Mouse (Mus musculus) hindbrain, embryonic 10.5 days (tissue): ENCODE results near the gene Slc4a7. TPM values are rescaled to one million over a fixed set of nuclear protein-coding genes. Genes with fewer than 3 reads are reported as not detected.
A peak's percentile ranks its signal among the peaks of the same experiment; 100 is the strongest.

Experiments used
- DNase-seq: peaks from one replicate; pipeline ENCODE4 v3.0.0-alpha.2; 2017; ENCODE audit warnings: low spot score
- H3K27ac ChIP-seq: fragments of 300-500 bp; sonication (generic); 2 replicates; pipeline ENCODE4 v1.5.1; 2016; ENCODE audit warnings: mild to moderate bottlenecking, moderate library complexity
- H3K27me3 ChIP-seq: fragments of 300-500 bp; sonication (generic); 2 replicates; pipeline ENCODE4 v1.6.1; 2016; ENCODE audit warnings: mild to moderate bottlenecking; ENCODE audit not compliant: poor library complexity, insufficient read depth, severe bottlenecking
- H3K36me3 ChIP-seq: fragments of 300-500 bp; sonication (generic); 2 replicates; pipeline ENCODE4 v1.6.1; 2016; ENCODE audit warnings: mild to moderate bottlenecking, moderate library complexity
- H3K4me1 ChIP-seq: fragments of 300-500 bp; sonication (generic); replicated peaks from 2 replicates; pipeline ENCODE4 v1.6.1; 2016; ENCODE audit warnings: mild to moderate bottlenecking
- H3K4me3 ChIP-seq: fragments of 300-500 bp; sonication (generic); 2 replicates; pipeline ENCODE4 v1.5.1; 2016; ENCODE audit warnings: mild to moderate bottlenecking, moderate library complexity
- H3K9me3 ChIP-seq: fragments of 300-500 bp; sonication (generic); 2 replicates; pipeline ENCODE4 v1.6.1; 2016; ENCODE audit warnings: mild to moderate bottlenecking, moderate library complexity
- WGBS: fragments of 180-500 bp; shearing (Covaris S2); methylation state at CpG from one replicate; pipeline ENCODE4 v1.1.7; 2016; 5-methylcytosine and 5-hydroxymethylcytosine counted together
- polyA plus RNA-seq: library from polyadenylated mRNA; unstranded; fragments of >200 nt; fragmentation: Nextera tagmentation; extraction: Ambion mirVana; gene quantifications from 2 replicates; pipeline ENCODE4 v1.2.1, GENCODE M21; 2016

Slc4a7 gene
- polyA plus RNA-seq, 1 experiment from 2014 or later = 28.3 TPM

DNA sequence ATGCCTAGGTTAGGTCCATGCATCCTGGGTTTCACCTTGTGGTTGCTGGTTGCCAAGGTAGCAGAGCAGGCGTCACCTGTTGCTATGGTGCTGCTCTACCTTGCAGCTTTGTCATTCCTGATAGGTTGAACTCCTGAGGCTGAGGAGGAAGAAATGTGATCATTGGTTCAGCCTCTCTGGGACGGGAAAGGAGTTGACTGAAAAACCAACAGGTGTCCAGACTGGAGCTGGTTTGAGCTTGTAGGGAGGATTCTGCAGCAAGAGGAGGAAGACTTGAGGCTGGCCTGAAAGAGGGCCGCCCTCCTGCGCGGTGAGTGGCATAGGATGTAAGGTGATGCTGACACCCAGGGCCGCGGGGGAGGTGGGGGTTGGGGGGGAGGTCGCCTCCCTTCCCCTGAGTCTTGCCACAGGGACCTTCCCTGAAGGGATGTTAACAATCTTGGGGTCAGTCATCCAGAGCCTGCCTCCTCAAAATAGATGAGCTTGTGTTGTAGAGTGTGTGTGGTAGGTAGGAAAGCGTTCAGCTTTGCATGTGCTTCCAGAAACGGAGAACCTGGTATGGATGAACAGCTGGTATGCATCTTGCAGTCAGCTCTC lies 101.9 kb downstream of the Slc4a7 start:
- Histone ChIP-seq H3K4me1 (peaks cover 5% of the 10 kb centered on the region; the same call in 1 of the 2 replicates), H3K36me3 (peaks cover 14% of the 10 kb centered on the region), H3K9me3 (no peaks in the 10 kb centered on the region), H3K4me3 (no peak overlapping the region), H3K27ac (no peak overlapping the region), H3K27me3 (no peaks in the 10 kb centered on the region)
- 16% methylated on average over 10 of the region's 10 CpGs for WGBS
- DNase-seq = peak; percentile 38

DNA sequence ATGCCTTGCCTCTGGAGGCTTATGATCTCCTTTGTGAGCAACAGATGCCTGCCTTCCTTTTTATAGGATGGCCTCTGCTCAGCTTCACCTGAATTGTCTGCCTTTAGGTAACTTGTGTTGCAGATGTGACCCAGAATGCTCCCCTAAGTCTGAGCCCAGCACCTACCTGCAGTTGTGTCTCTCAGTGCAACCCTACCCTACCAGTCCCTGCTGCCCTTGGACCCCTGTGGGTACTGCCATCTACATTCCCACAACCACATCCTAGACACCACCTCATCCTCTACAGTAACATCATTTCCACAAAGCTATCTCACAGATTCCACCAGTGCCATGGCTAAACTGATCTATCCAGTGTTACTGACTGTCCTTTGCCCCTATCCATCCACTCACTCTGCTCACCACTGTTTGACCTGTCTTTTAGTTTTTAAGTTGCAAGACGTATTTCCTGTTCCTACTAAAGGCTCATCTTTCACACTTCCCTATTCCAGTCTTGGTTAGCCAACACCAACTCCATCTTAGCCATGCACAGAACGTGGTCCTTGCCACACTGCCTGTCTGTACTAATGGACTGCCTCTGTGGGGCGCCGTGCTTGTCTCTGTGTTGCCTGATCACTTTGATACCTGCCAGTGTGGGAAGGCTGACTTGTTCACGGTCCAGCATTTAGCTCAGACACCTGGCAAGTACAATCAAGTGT lies 102.6 kb downstream of the Slc4a7 start:
- no peak overlapping the region for H3K27ac ChIP-seq
- H3K36me3 ChIP-seq = peaks cover 13% of the 10 kb centered on the region
- no peak overlapping the region for H3K4me3 ChIP-seq
- no peak for DNase-seq
- peaks cover 5% of the 10 kb centered on the region; the same call in 1 of the 2 replicates for H3K4me1 ChIP-seq
- H3K27me3 ChIP-seq = no peaks in the 10 kb centered on the region
- no peaks in the 10 kb centered on the region for H3K9me3 ChIP-seq
- WGBS = 73% methylated on average over 5 of the region's 5 CpGs

DNA sequence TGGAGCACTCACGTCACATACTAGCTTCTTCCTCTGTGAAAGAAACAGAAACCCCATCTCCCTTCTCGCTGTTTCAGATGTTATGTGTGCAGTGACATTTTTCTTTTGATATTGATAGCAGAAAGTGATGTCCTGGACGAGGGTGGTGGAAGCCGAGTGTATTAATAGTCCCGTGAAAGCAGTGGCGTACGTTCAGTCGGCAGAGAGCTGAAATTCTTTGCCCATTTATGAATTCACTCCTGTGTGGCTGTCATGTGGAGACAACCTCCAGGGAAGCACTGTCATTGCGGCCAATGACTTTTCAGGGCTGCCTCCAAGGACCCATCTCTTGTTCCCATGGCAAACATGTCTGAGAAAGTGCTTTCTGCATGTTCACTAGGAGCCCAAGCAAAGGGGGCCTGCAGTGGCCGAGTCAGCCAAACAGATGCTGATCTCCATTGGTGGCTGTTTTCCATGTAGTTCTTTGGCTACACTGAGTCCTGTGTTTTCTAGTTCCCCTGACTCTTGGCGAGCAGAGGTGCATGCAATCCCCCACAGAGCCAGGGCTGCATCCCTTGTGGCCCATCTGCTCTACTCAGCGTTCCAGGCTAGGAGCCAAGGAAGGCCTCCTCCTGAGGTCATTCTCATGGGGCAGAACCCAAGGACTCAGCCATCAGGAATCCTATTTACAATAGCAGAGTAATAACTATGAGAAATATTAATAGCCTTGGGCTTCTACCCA lies 130.6 kb downstream of the Slc4a7 start:
- 83% methylated on average over 12 of the region's 12 CpGs for WGBS
- no peaks in the 10 kb centered on the region for H3K27me3 ChIP-seq
- DNase-seq = no peak
- no peaks in the 10 kb centered on the region for H3K9me3 ChIP-seq
- no peaks in the 10 kb centered on the region for H3K36me3 ChIP-seq
- no peak overlapping the region for H3K27ac ChIP-seq
- H3K4me3 ChIP-seq = no peak overlapping the region
- no peaks in the 10 kb centered on the region for H3K4me1 ChIP-seq

DNA sequence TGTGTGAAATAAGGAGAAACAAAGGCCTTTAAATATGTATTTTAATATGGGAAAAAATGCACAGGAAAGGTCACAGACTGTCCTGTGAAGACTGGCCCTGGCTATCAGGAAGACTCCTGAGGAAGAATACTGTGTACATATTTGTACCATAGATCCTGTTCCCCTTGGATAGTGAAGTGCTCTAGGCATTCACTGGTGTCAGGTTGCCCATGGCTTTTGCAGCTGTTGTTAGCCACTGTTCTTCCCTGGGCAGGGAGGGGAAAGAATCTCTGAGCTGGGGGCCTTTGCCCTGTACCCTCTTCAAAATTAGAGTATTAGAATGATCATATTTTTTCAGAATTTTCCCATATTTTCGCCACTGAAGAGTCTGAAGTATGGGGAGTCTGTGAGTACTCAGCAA lies 131.4 kb downstream of the Slc4a7 start:
- DNase-seq = no peak
- Histone ChIP-seq H3K36me3 (no peaks in the 10 kb centered on the region), H3K9me3 (no peaks in the 10 kb centered on the region), H3K4me3 (no peak overlapping the region), H3K4me1 (no peaks in the 10 kb centered on the region), H3K27ac (no peak overlapping the region), H3K27me3 (no peaks in the 10 kb centered on the region)
- WGBS = 86% methylated on average over 1 of the region's 1 CpGs

DNA sequence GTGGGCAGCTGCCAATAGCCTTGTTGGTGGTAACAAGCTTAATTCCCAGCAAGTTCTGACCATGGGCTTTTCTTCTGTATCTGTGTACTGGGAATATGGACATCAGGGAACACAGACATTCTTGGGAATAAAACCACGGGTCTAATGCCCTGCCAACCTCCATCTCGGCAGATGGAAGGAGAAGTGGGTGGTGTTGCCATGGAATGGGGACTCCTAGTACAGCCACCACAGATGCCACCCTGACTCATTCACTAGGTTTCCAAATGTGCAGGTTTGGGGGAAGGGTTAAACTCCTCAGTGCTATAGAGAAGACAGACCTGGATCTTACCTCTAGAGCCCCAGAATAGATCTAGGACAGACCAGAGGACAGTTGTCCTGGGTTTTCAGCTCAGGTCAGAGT lies 132.2 kb downstream of the Slc4a7 start:
- 85% methylated on average over 2 of the region's 2 CpGs for WGBS
- Histone ChIP-seq H3K9me3 (no peaks in the 10 kb centered on the region), H3K4me1 (no peaks in the 10 kb centered on the region), H3K36me3 (no peaks in the 10 kb centered on the region), H3K4me3 (no peak overlapping the region), H3K27ac (no peak overlapping the region), H3K27me3 (no peaks in the 10 kb centered on the region)
- no peak for DNase-seq

DNA sequence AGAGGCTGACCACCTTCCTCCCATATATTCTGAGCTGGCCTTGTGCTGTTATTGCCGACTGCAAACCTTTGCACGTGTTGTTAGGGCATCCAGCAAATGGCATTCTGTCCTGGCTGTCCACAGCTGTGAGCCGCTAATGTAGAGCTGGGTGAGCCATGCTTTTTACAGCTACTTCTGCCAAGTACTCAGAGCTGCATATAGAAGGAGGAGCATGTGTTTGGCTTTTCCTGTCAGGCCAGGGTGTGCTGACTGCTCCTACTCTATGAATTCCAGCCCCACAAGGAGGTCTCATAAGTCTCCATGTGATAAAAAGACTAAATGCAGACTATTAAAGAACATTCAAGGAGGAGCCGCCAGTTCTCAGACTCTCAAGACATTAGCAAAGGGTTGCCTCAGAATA lies 135.5 kb downstream of the Slc4a7 start:
- Histone ChIP-seq H3K9me3 (no peaks in the 10 kb centered on the region), H3K36me3 (no peaks in the 10 kb centered on the region), H3K27me3 (no peaks in the 10 kb centered on the region), H3K4me1 (no peaks in the 10 kb centered on the region), H3K4me3 (no peak overlapping the region), H3K27ac (no peak overlapping the region)
- WGBS = 81% methylated on average over 4 of the region's 4 CpGs
- no peak for DNase-seq

DNA sequence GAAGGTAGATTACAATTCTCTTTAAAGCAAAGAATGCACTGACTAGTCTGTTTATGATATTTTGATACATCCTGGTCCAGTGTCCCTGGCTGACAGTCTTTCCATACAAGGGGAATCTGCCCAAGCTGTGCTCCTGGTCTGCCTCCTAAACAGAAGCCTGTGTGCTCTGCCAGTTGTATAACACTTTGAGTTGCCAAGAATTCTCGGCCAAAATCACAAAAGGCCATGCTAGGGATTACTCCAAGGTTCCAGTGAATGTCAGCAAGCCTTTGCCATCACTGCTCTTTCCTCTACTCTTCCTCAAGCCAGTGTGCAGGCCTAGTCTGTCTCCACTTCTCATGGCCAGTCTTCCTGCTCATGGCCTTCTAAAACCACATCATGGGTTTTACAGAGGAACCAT lies 136.0 kb downstream of the Slc4a7 start:
- DNase-seq = no peak
- Histone ChIP-seq H3K4me3 (no peak overlapping the region), H3K4me1 (no peaks in the 10 kb centered on the region), H3K9me3 (no peaks in the 10 kb centered on the region), H3K27me3 (no peaks in the 10 kb centered on the region), H3K27ac (no peak overlapping the region), H3K36me3 (no peaks in the 10 kb centered on the region)
- WGBS = 60% methylated on average over 1 of the region's 1 CpGs

DNA sequence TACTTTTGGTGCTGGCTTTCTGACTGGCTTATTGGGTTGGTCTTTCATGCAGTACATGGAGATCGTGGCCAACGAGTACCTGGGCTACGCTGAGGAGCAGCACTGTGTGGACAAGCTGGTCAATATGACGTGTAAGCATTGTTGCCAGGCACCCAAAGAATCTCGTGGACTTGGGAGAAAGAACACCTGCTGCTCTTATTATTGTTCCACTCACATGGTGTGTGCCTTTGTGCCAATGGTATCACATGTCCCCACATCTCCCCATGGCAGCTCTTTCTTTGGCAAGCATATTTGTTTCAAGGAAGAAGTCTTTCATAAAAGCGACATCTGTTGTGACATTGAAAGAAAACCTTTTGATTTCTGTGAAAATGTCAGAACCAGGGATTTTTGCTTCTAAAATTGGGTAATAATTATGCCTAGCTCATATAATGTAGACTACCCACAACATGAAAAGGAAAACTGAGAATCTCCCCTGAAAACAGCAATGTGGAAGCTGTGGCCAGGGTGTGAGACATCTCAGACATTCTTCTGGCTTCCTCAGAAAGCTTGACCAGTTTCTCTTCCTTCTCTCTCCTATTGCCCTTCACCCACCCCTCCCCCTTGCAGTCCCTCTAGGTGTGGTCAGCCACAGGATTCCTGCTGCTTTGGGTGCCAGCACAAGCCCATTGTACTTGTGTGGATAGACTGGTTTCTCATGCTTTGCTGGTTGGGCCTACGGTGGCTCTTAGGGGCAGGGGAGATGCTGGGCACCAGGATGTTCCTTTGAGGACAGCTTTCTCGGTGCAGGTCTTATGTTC lies 140.9 kb downstream of the Slc4a7 start:
- Histone ChIP-seq H3K27me3 (no peaks in the 10 kb centered on the region), H3K4me1 (no peaks in the 10 kb centered on the region), H3K9me3 (no peaks in the 10 kb centered on the region), H3K36me3 (no peaks in the 10 kb centered on the region), H3K4me3 (no peak overlapping the region), H3K27ac (no peak overlapping the region)
- no peak for DNase-seq
- WGBS = 79% methylated on average over 8 of the region's 8 CpGs

Other genes with a start within 250 kb of the Slc4a7 start
- gene Nek10, start 101.1 kb downstream of the Slc4a7 start, polyA plus RNA-seq = 0.01 and 0.05 TPM in 2 replicates